Mouse (Mus musculus) heart, postnatal 0 days (tissue): ENCODE results near the gene Gm49336. TPM values are rescaled to one million over a fixed set of nuclear protein-coding genes. Genes with fewer than 3 reads are reported as not detected.

Source experiments
- ATAC-seq: fragments of 200-750 bp; cut with Nextera tagmentation; 2 replicates; pipeline ENCODE4 v1.8.0; 2017; ENCODE audit warnings: low read depth, moderate number of reproducible peaks, moderate library complexity; ENCODE audit not compliant: insufficient read depth
- DNase-seq: peaks from one replicate; pipeline ENCODE4 v3.0.0-alpha.2; 2016; ENCODE audit warnings: low spot score
- H3K27ac ChIP-seq: fragments of 300-500 bp; sonication (generic); 2 replicates; pipeline ENCODE4 v1.5.1; 2014; ENCODE audit warnings: low read depth, mild to moderate bottlenecking
- H3K27me3 ChIP-seq: fragments of 300-500 bp; sonication (generic); 2 replicates; pipeline ENCODE4 v1.6.1; 2014; ENCODE audit warnings: low read length, mixed read lengths; ENCODE audit not compliant: control insufficient read depth, insufficient read depth
- H3K36me3 ChIP-seq: fragments of 300-500 bp; sonication (generic); replicated peaks from 2 replicates; pipeline ENCODE4 v1.6.1; 2014; ENCODE audit warnings: low read length, mixed read lengths; ENCODE audit not compliant: control insufficient read depth, insufficient read depth
- H3K4me1 ChIP-seq: fragments of 300-500 bp; sonication (generic); 2 replicates; pipeline ENCODE4 v1.6.1; 2014; ENCODE audit warnings: antibody characterized with exemption; ENCODE audit not compliant: control insufficient read depth, insufficient read depth
- H3K4me2 ChIP-seq: fragments of 300-500 bp; sonication (generic); 2 replicates; pipeline ENCODE4 v1.6.1; 2014; ENCODE audit warnings: low read depth, mild to moderate bottlenecking, low read length, moderate library complexity
- H3K4me3 ChIP-seq: fragments of 300-500 bp; sonication (generic); 2 replicates; pipeline ENCODE4 v1.5.1; 2014; ENCODE audit warnings: low read depth, low read length
- H3K9ac ChIP-seq: fragments of 300-500 bp; sonication (generic); replicated peaks from 2 replicates; pipeline ENCODE4 v1.6.1; 2014; ENCODE audit warnings: low read depth, low read length, mixed read lengths
- H3K9me3 ChIP-seq: fragments of 300-500 bp; sonication (generic); replicated peaks from 2 replicates; pipeline ENCODE4 v1.6.1; 2016; ENCODE audit warnings: low read length; ENCODE audit not compliant: control insufficient read depth
- CTCF ChIP-seq: IDR thresholded peaks from 2 replicates; pipeline ENCODE4 v1.5.1; 2016; ENCODE audit warnings: antibody characterized with exemption, control low read depth, low read depth
- EP300 ChIP-seq: IDR thresholded peaks from 2 replicates; pipeline ENCODE4 v1.6.1; 2016; ENCODE audit warnings: antibody characterized with exemption, low read depth
- whole genome bisulfite sequencing: fragments of 180-500 bp; shearing (Covaris S2); extraction: QIAGEN DNeasy Blood & Tissue Kit; methylation state at CpG from one replicate; pipeline ENCODE4 v1.1.7; 2014; 5-methylcytosine and 5-hydroxymethylcytosine counted together
- polyA plus RNA-seq: library from polyadenylated mRNA; unstranded; fragments of >200 nt; fragmentation: Nextera tagmentation; extraction: Ambion mirVana; gene quantifications from 2 replicates; pipeline ENCODE4 v1.2.1, GENCODE M21; 2015
- total RNA-seq: library from RNA; depleted of rRNA; stranded (reverse); fragments of >200 nt; gene quantifications from 2 replicates; pipeline ENCODE4 v1.2.3, GENCODE M21; 2014; ENCODE audit warnings: low replicate concordance; rRNA removed

Gene Gm49336
- total RNA-seq = 43.7 and 51.6 TPM in 2 replicates
- 17.5 and 19.8 TPM in 2 replicates for polyA plus RNA-seq

DNA sequence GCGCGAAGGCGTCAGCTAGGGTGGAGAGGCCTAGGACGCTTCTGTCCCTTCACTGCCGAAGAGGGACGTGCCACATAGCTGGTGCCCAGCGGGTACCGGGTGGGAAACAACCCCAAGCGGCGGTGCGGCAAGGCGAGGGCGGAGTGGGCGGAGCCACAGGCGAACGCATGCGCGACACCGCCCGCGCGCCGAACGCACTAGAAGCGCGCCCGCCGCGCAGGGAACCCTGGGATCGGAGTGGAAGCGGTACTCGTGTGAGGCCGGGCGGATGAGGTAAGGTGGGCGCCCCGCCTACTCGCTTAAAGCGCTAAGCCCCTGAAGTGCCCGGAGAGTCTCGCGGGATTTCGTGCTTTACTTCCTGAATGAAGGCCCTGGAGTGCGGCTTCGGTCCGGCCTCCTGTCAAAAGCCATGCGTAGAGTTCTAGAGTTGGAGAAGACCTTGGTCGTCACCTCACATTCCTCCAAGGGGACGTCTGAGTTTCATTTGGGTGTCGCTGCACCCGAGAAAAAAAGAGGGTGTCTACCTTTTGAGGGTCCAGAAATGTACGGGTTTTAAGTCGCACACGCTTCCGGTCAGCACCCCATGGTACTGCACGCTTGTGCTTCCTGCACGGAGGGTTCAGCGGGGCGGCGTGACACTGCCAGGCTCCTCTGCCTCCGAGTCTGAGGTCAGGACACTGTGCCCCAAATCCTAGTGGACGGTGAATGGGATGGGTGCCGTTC lies at the start of gene Gm49336, which contains the start of gene Nupl1:
Gene Gm49336, minus strand, starts transcription at position 227 of the 723 bp plus-strand sequence.
Gene Nupl1, minus strand, starts transcription at position 151 of the 723 bp plus-strand sequence.
- H3K9me3 ChIP-seq = no peaks in the 10 kb centered on the region
- no peaks in the 10 kb centered on the region for H3K36me3 ChIP-seq
- H3K4me1 ChIP-seq = peaks cover 10% of the 10 kb centered on the region
- H3K27ac ChIP-seq = peak within 1 kb of the TSS; percentile 91
- TF ChIP-seq CTCF (no peak), EP300 (peak; percentile 93)
- no peaks in the 10 kb centered on the region for H3K27me3 ChIP-seq
- peak within 1 kb of the TSS; percentile 88 for H3K4me2 ChIP-seq
- H3K9ac ChIP-seq = peak within 1 kb of the TSS; percentile 82
- H3K4me3 ChIP-seq = peak within 1 kb of the TSS; percentile 81
- ATAC-seq = peak; percentile 100
- peak; percentile 100 for DNase-seq
- WGBS = under 1% methylated on average over 62 of the region's 62 CpGs

DNA sequence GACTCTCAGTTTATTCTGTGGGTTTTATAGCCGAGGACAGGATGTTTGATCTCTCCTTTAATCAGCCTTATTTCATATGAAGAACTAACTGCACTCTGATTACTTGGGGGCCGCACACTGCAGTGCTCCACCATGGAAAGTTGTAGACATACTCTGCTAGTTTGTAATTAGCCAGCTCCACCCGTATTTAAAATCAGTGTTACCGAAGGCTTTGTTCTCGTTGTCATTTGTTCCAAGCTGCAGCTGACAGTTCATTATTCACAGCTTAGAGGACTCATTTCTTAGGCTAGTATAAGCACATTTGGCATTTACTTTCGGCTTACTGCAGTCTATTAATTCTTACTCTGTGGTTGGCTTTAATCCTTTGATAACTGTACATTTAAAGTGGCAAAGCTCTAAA lies 49.7 kb upstream of the Gm49336 start:
- Histone ChIP-seq H3K27me3 (no peaks in the 10 kb centered on the region), H3K4me3 (no peak overlapping the region), H3K27ac (no peak overlapping the region), H3K9me3 (no peaks in the 10 kb centered on the region), H3K36me3 (peaks cover 59% of the 10 kb centered on the region), H3K4me2 (no peak overlapping the region), H3K9ac (no peak overlapping the region), H3K4me1 (no peaks in the 10 kb centered on the region)
- 88% methylated on average over 6 of the region's 6 CpGs for WGBS
- no peak for ATAC-seq
- TF ChIP-seq CTCF (no peak), EP300 (no peak)
- DNase-seq = no peak

DNA sequence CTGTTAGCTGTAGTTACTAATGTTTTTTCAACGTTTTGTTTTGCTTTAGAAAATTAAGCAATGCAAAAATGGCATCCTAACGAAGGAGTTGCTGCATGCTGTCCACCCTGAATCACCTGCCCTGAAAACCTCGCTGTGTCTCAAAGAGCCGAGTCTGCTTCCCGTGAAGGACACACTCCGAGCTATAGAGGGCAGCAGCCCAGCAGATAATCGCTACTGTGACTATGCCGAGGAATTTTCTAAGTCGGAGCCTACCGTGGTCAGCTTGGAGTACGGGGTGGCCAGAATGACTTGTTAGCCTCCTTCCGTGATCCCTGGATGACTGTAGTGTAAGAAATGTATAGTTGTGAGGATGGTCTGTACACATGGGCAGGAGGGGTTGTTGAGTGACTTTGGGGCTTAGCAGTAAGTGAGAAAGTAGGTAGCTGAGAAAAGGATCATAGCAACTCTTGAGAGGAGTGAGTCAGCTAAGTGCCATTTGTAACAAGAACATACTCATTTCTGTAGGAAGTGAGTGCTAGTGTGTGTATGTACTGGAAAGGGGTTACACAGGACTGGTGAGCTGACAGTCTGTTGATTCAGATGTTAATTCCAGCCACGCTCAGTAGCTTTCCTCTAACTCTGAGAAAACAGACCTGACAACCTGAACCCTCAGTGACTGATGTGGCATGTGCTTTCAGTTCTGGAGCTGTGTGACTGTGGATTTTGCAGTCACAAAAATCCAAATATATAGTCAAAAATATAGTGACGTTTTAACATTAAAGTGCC lies 49.1 kb upstream of the Gm49336 start:
- TF ChIP-seq CTCF (peak; percentile 21), EP300 (no peak)
- DNase-seq (no peak), ATAC-seq (no peak)
- Histone ChIP-seq H3K9ac (no peak overlapping the region), H3K4me2 (no peak overlapping the region), H3K36me3 (peaks cover 63% of the 10 kb centered on the region), H3K4me3 (no peak overlapping the region), H3K4me1 (no peaks in the 10 kb centered on the region), H3K27me3 (no peaks in the 10 kb centered on the region), H3K9me3 (no peaks in the 10 kb centered on the region), H3K27ac (no peak overlapping the region)
- WGBS = 66% methylated on average over 14 of the region's 14 CpGs

DNA sequence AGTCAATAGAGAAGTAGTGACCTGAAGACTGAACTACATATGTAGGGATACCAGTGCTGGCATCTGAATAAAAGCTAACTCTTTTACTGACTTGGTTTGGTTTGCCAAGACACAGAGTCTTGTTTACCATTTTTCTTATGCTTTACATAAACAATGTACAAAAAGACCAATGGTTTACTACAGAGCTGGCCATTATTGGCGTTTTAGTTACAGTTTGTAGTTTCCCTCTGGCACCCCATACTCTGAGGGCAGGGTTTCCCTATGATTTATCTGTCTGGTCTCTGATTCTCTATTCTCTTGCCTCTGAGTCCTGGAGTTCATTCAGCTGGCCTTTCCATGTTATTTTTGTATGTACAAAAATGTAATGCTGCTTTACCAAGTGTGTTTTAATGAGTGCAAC lies 44.2 kb upstream of the Gm49336 start:
- no peaks in the 10 kb centered on the region for H3K9me3 ChIP-seq
- WGBS = 93% methylated on average over 1 of the region's 1 CpGs
- no peak for DNase-seq
- no peaks in the 10 kb centered on the region for H3K4me1 ChIP-seq
- no peak overlapping the region for H3K4me2 ChIP-seq
- no peak for ATAC-seq
- no peak overlapping the region for H3K27ac ChIP-seq
- H3K9ac ChIP-seq = no peak overlapping the region
- TF ChIP-seq CTCF (no peak), EP300 (no peak)
- no peak overlapping the region for H3K4me3 ChIP-seq
- peaks cover 79% of the 10 kb centered on the region for H3K36me3 ChIP-seq
- H3K27me3 ChIP-seq = no peaks in the 10 kb centered on the region

DNA sequence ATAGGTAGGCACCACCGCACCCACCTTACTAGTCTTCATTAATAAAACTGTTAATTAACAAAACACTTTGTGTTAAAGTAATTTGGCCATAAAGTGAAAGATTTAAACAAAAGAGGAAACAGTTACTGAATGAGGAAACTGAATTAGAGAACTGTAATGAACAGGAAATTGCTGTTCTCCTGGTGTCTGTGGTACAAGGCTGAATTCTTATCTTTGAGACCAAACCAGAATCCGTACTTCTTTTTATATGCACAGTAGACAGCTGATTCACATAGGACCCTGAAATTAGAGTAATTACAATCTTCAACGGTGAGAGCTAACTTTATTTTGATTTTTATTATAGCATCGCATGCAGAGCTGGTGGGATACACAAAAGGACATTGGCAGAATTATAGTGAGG lies 39.1 kb upstream of the Gm49336 start:
- Histone ChIP-seq H3K4me1 (no peaks in the 10 kb centered on the region), H3K36me3 (peaks cover 67% of the 10 kb centered on the region), H3K27ac (no peak overlapping the region), H3K27me3 (no peaks in the 10 kb centered on the region), H3K9me3 (no peaks in the 10 kb centered on the region), H3K4me2 (no peak overlapping the region), H3K9ac (no peak overlapping the region), H3K4me3 (no peak overlapping the region)
- TF ChIP-seq CTCF = no peak
- no peak for TF ChIP-seq EP300
- 78% methylated on average over 4 of the region's 4 CpGs for WGBS
- ATAC-seq (no peak), DNase-seq (no peak)
